Mouse (Mus musculus) intestine, postnatal 0 days (tissue): Measurements from ENCODE around the gene Pnpla1. TPM values are rescaled to one million over a fixed set of nuclear protein-coding genes. Genes with fewer than 3 reads are reported as not detected.

ENCODE experiments used
- ATAC-seq: fragments of 200-750 bp; cut with Nextera tagmentation; 2 replicates; pipeline ENCODE4 v1.8.0; 2017; ENCODE audit warnings: mild to moderate bottlenecking, moderate TSS enrichment, moderate library complexity
- H3K27ac ChIP-seq: fragments of 300-500 bp; sonication (generic); 2 replicates; pipeline ENCODE4 v1.5.1; 2014; ENCODE audit warnings: mild to moderate bottlenecking, low read depth, low read length, moderate library complexity
- H3K27me3 ChIP-seq: fragments of 300-500 bp; sonication (generic); replicated peaks from 2 replicates; pipeline ENCODE4 v1.6.1; 2014; ENCODE audit warnings: low read length, mixed read lengths; ENCODE audit not compliant: control insufficient read depth, insufficient read depth
- H3K36me3 ChIP-seq: fragments of 300-500 bp; sonication (generic); 2 replicates; pipeline ENCODE4 v1.6.1; 2014; ENCODE audit warnings: mild to moderate bottlenecking, moderate library complexity; ENCODE audit not compliant: control insufficient read depth, insufficient read depth
- H3K4me1 ChIP-seq: fragments of 300-500 bp; sonication (generic); replicated peaks from 2 replicates; pipeline ENCODE4 v1.6.1; 2014; ENCODE audit warnings: antibody characterized with exemption, low read length, mixed read lengths; ENCODE audit not compliant: control insufficient read depth, insufficient read depth
- H3K4me2 ChIP-seq: fragments of 300-500 bp; sonication (generic); replicated peaks from 2 replicates; pipeline ENCODE4 v1.6.1; 2014; ENCODE audit warnings: low read depth, mild to moderate bottlenecking, moderate library complexity
- H3K4me3 ChIP-seq: fragments of 300-500 bp; sonication (generic); 2 replicates; pipeline ENCODE4 v1.5.1; 2014; ENCODE audit warnings: low read depth, low read length
- H3K9ac ChIP-seq: fragments of 300-500 bp; sonication (generic); 2 replicates; pipeline ENCODE4 v1.6.1; 2014; ENCODE audit warnings: mild to moderate bottlenecking, low read depth, low read length
- H3K9me3 ChIP-seq: fragments of 300-500 bp; sonication (generic); 2 replicates; pipeline ENCODE4 v1.6.1; 2016; ENCODE audit warnings: mixed run types; ENCODE audit not compliant: control insufficient read depth
- CTCF ChIP-seq: sonication (generic); IDR thresholded peaks from 2 replicates; pipeline ENCODE4 v1.5.1; 2016; ENCODE audit warnings: low read depth, mild to moderate bottlenecking, control low read depth, antibody characterized with exemption, moderate library complexity
- WGBS: fragments of 180-500 bp; shearing (Covaris S2); extraction: QIAGEN DNeasy Blood & Tissue Kit; methylation state at CpG from one replicate; pipeline ENCODE4 v1.1.7; 2014; 5-methylcytosine and 5-hydroxymethylcytosine counted together
- polyA plus RNA-seq: library from polyadenylated mRNA; unstranded; fragments of >200 nt; fragmentation: Nextera tagmentation; extraction: Ambion mirVana; gene quantifications from 2 replicates; pipeline ENCODE4 v1.2.1, GENCODE M21; 2015

The Pnpla1 gene
- polyA plus RNA-seq, 1 experiment from 2014 or later = 0.12 TPM

GRCm38 (mm10) chr17:28896095-28896780, 38.0 kb downstream of the Pnpla1 start:
- no peak; the same call in 1 of the 2 replicates for ATAC-seq
- no peaks in the 10 kb centered on the region for H3K27me3 ChIP-seq
- TF ChIP-seq CTCF = peak; percentile 57
- H3K4me3 ChIP-seq = no peak overlapping the region
- H3K36me3 ChIP-seq = peaks cover 16% of the 10 kb centered on the region; the same call in 1 of the 2 replicates
- H3K9me3 ChIP-seq = no peaks in the 10 kb centered on the region
- H3K9ac ChIP-seq = no peak overlapping the region
- H3K27ac ChIP-seq = no peak overlapping the region
- WGBS = 94% methylated on average over 11 of the region's 11 CpGs
- no peaks in the 10 kb centered on the region for H3K4me1 ChIP-seq
- H3K4me2 ChIP-seq = no peak overlapping the region

- 93% methylated on average over 5 of the region's 5 CpGs for WGBS
- H3K9ac ChIP-seq = no peak overlapping the region
- peak; percentile 11; the same call in 1 of the 2 replicates for ATAC-seq
- no peak for TF ChIP-seq CTCF
- H3K27ac ChIP-seq = no peak overlapping the region
- no peak overlapping the region for H3K4me2 ChIP-seq
- H3K9me3 ChIP-seq = no peaks in the 10 kb centered on the region
- H3K27me3 ChIP-seq = no peaks in the 10 kb centered on the region
- H3K4me1 ChIP-seq = no peaks in the 10 kb centered on the region
- peaks cover 31% of the 10 kb centered on the region; the same call in 1 of the 2 replicates for H3K36me3 ChIP-seq
- H3K4me3 ChIP-seq = no peak overlapping the region
These were observed 39.6 kb downstream of the Pnpla1 start for GRCm38 (mm10) chr17:28897817-28898216.

GRCm38 (mm10) chr17:28898249-28898648, 40.0 kb downstream of the Pnpla1 start:
- 63% methylated on average over 5 of the region's 5 CpGs for WGBS
- H3K4me3 ChIP-seq = no peak overlapping the region
- H3K27me3 ChIP-seq = no peaks in the 10 kb centered on the region
- peaks cover 32% of the 10 kb centered on the region; the same call in 1 of the 2 replicates for H3K36me3 ChIP-seq
- no peaks in the 10 kb centered on the region for H3K4me1 ChIP-seq
- no peak for TF ChIP-seq CTCF
- no peak overlapping the region for H3K9ac ChIP-seq
- 0 out of 2 replicates have a peak, but pooled peaks have one; percentile 7 for ATAC-seq
- no peak overlapping the region for H3K27ac ChIP-seq
- no peak overlapping the region for H3K4me2 ChIP-seq
- H3K9me3 ChIP-seq = no peaks in the 10 kb centered on the region

GRCm38 (mm10) chr17:28899427-28899826, 41.2 kb downstream of the Pnpla1 start:
- WGBS = 78% methylated on average over 19 of the region's 19 CpGs
- H3K27me3 ChIP-seq = no peaks in the 10 kb centered on the region
- H3K4me3 ChIP-seq = no peak overlapping the region
- H3K4me1 ChIP-seq = no peaks in the 10 kb centered on the region
- ATAC-seq = no peak
- H3K4me2 ChIP-seq = no peak overlapping the region
- H3K27ac ChIP-seq = no peak overlapping the region
- no peak overlapping the region for H3K9ac ChIP-seq
- H3K36me3 ChIP-seq = peaks cover 38% of the 10 kb centered on the region; the same call in 1 of the 2 replicates
- no peaks in the 10 kb centered on the region for H3K9me3 ChIP-seq
- no peak for TF ChIP-seq CTCF

DNA sequence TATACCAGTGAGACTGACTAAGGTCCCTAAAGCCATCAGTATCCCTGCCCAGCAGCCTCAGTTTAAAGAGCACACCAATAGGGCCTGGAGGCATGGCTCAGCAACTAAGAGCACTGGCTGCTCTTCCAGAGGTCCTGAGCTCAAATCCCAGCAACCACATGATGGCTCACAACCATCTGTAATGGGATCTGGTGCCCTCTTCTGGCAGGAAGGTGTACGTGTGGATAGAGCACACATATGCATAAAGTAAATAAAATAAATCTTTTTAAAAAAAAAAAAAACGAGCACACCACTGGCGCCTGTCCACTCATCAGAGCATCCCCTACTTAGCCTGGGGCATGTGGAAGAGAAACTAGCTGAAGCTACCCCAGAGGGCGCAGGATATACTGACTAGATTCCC, 43.3 kb downstream of the Pnpla1 start:
- H3K27me3 ChIP-seq = no peaks in the 10 kb centered on the region
- H3K9ac ChIP-seq = no peak overlapping the region
- no peak overlapping the region for H3K27ac ChIP-seq
- H3K4me3 ChIP-seq = no peak overlapping the region
- no peaks in the 10 kb centered on the region for H3K9me3 ChIP-seq
- H3K36me3 ChIP-seq = peaks cover 47% of the 10 kb centered on the region; the same call in 1 of the 2 replicates
- no peak for ATAC-seq
- H3K4me1 ChIP-seq = no peaks in the 10 kb centered on the region
- peak; percentile 53 for TF ChIP-seq CTCF
- 82% methylated on average over 4 of the region's 4 CpGs for WGBS
- H3K4me2 ChIP-seq = no peak overlapping the region

DNA sequence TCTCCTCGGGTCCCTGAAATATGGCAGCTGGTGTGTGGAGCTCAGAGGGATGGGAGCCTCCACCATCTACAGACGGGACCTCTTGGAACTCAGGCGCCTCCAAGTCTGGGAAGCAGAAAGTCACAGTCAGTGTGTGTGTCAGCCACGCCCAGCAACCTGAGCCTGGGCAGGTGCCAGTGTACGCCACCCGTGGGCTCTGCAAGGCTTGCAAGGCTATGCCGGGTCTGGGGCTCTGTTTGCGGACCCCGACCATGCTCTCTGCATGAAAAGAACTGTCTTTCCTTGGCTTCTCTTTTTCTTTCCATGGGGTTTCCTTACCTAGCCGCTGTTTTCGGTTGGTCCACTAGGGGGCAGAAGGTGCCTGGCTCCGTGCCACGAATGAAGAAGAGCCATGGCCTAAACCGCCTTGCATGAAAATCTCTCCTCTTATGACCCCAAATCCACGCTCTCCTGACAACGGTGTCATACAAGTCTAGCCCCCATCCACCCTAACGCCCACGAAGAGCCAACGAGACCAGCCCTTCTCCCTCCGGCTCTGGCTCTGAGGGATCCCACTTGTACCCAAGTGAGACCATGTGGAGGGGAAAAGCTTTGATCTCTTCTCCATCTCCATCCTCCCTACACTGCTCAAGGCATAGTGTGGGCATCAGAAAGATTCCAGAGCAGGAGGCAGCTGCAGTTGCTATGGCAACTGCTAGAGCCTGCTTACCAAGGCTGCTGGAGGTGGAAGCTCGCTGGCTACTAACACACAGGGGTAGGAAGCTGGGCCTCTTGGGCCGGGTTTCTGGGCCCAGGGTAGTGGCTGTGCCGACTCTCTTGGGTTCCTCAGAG, 46.5 kb downstream of the Pnpla1 start:
- no peaks in the 10 kb centered on the region for H3K27me3 ChIP-seq
- ATAC-seq = 0 out of 2 replicates have a peak, but pooled peaks have one; percentile 9
- no peak overlapping the region for H3K4me3 ChIP-seq
- H3K4me1 ChIP-seq = no peaks in the 10 kb centered on the region
- no peak overlapping the region for H3K27ac ChIP-seq
- 34% methylated on average over 23 of the region's 23 CpGs for WGBS
- no peak overlapping the region for H3K9ac ChIP-seq
- no peaks in the 10 kb centered on the region for H3K9me3 ChIP-seq
- H3K36me3 ChIP-seq = peaks cover 53% of the 10 kb centered on the region; the same call in 1 of the 2 replicates
- peak; percentile 87 for TF ChIP-seq CTCF
- no peak overlapping the region for H3K4me2 ChIP-seq
